Mouse (Mus musculus) heart, embryonic 12.5 days (tissue): Measurements from ENCODE around the gene Tmem35b. TPM values are rescaled to one million over a fixed set of nuclear protein-coding genes. Genes with fewer than 3 reads are reported as not detected.
"Not testable (repeated sequence)": the region's sequence is repeated elsewhere in the genome, so short reads cannot be mapped to it uniquely, and the experiment has no call there.

Experiments
- ATAC-seq: fragments of 200-750 bp; cut with Nextera tagmentation; 2 replicates; pipeline ENCODE4 v1.8.0; 2017; ENCODE audit warnings: moderate TSS enrichment, moderate library complexity; ENCODE audit not compliant: insufficient number of reproducible peaks, low FRiP score
- H3K27ac ChIP-seq: fragments of 300-500 bp; sonication (generic); 2 replicates; pipeline ENCODE4 v1.5.1; 2016; ENCODE audit warnings: mild to moderate bottlenecking, moderate library complexity; ENCODE audit not compliant: poor library complexity, severe bottlenecking
- H3K27me3 ChIP-seq: fragments of 300-500 bp; sonication (generic); replicated peaks from 2 replicates; pipeline ENCODE4 v1.6.1; 2016; ENCODE audit warnings: mild to moderate bottlenecking, moderate library complexity
- H3K36me3 ChIP-seq: fragments of 300-500 bp; sonication (generic); 2 replicates; pipeline ENCODE4 v1.6.1; 2016; ENCODE audit warnings: mild to moderate bottlenecking, moderate library complexity
- H3K4me1 ChIP-seq: fragments of 300-500 bp; sonication (generic); replicated peaks from 2 replicates; pipeline ENCODE4 v1.6.1; 2016; ENCODE audit warnings: mild to moderate bottlenecking
- H3K4me2 ChIP-seq: fragments of 300-500 bp; sonication (generic); 2 replicates; pipeline ENCODE4 v1.6.1; 2016; ENCODE audit warnings: mild to moderate bottlenecking, moderate library complexity
- H3K4me3 ChIP-seq: fragments of 300-500 bp; sonication (generic); 2 replicates; pipeline ENCODE4 v1.5.1; 2016; ENCODE audit warnings: mild to moderate bottlenecking
- H3K9ac ChIP-seq: fragments of 300-500 bp; sonication (generic); 2 replicates; pipeline ENCODE4 v1.6.1; 2016; ENCODE audit warnings: mild to moderate bottlenecking, moderate library complexity
- H3K9me3 ChIP-seq: fragments of 300-500 bp; sonication (generic); replicated peaks from 2 replicates; pipeline ENCODE4 v1.6.1; 2016; ENCODE audit warnings: mild to moderate bottlenecking, moderate library complexity
- WGBS: fragments of 180-500 bp; shearing (Covaris S2); methylation state at CpG from one replicate; pipeline ENCODE4 v1.1.7; 2016; 5-methylcytosine and 5-hydroxymethylcytosine counted together
- polyA plus RNA-seq: library from polyadenylated mRNA; unstranded; fragments of >200 nt; fragmentation: Nextera tagmentation; extraction: Ambion mirVana; gene quantifications from 2 replicates; pipeline ENCODE4 v1.2.1, GENCODE M21; 2016

Tmem35b gene
- polyA plus RNA-seq, result 13.7 and 14.9 TPM in 2 replicates

GRCm38 (mm10) chr4:127123391-127123790 is at the start of gene Tmem35b:
Tmem35b (plus strand) TSS chr4:127123691.
- Histone ChIP-seq H3K4me2 (no peak within 1 kb of the TSS), H3K9ac (no peak within 1 kb of the TSS), H3K27ac (no peak within 1 kb of the TSS), H3K27me3 (no peaks in the 10 kb centered on the region), H3K4me1 (0 out of 2 replicates have a peak, but pooled peaks cover 5% of the 10 kb centered on the region), H3K9me3 (no peaks in the 10 kb centered on the region), H3K36me3 (peaks cover 5% of the 10 kb centered on the region; the same call in 1 of the 2 replicates), H3K4me3 (no peak within 1 kb of the TSS)
- WGBS, result 94% methylated on average over 5 of the region's 5 CpGs
- ATAC-seq, result no peak

GRCm38 (mm10) chr4:127074915-127075314 is 48.6 kb upstream of the Tmem35b start:
- H3K4me2 ChIP-seq, result no peak overlapping the region
- no peak overlapping the region for H3K4me3 ChIP-seq
- no peaks in the 10 kb centered on the region for H3K27me3 ChIP-seq
- 0 out of 2 replicates have a peak, but pooled peaks cover 2% of the 10 kb centered on the region for H3K9me3 ChIP-seq
- no peak overlapping the region for H3K9ac ChIP-seq
- H3K4me1 ChIP-seq, result peaks cover 4% of the 10 kb centered on the region
- no peak overlapping the region for H3K27ac ChIP-seq
- no peak for ATAC-seq
- WGBS, result 74% methylated on average over 1 of the region's 1 CpGs
- no peaks in the 10 kb centered on the region for H3K36me3 ChIP-seq

GRCm38 (mm10) chr4:127076875-127077548 is 46.5 kb upstream of the Tmem35b start, which contains the start of gene Zmym6:
Zmym6 (plus strand) TSS chr4:127077383.
- Histone ChIP-seq H3K36me3 (no peaks in the 10 kb centered on the region), H3K9ac (peak within 1 kb of the TSS; percentile 64), H3K27ac (peak within 1 kb of the TSS; percentile 72), H3K4me1 (peaks cover 4% of the 10 kb centered on the region), H3K9me3 (0 out of 2 replicates have a peak, but pooled peaks cover 2% of the 10 kb centered on the region), H3K4me2 (peak within 1 kb of the TSS; percentile 77), H3K4me3 (peak within 1 kb of the TSS; percentile 54), H3K27me3 (no peaks in the 10 kb centered on the region)
- under 1% methylated on average over 46 of the region's 46 CpGs for WGBS
- peak; percentile 98 for ATAC-seq

GRCm38 (mm10) chr4:127080806-127081205 is 42.7 kb upstream of the Tmem35b start:
- Histone ChIP-seq H3K36me3 (no peaks in the 10 kb centered on the region), H3K4me1 (peaks cover 6% of the 10 kb centered on the region), H3K4me2 (no peak overlapping the region), H3K27ac (no peak overlapping the region), H3K4me3 (no peak overlapping the region), H3K9ac (no peak overlapping the region), H3K9me3 (no peaks in the 10 kb centered on the region), H3K27me3 (no peaks in the 10 kb centered on the region)
- WGBS, result 42% methylated on average over 1 of the region's 1 CpGs
- no peak for ATAC-seq

- Histone ChIP-seq H3K4me1 (0 out of 2 replicates have a peak, but pooled peaks cover 2% of the 10 kb centered on the region), H3K4me3 (no peak overlapping the region), H3K27me3 (no peaks in the 10 kb centered on the region), H3K9me3 (no peaks in the 10 kb centered on the region), H3K36me3 (peaks cover 5% of the 10 kb centered on the region; the same call in 1 of the 2 replicates), H3K4me2 (no peak overlapping the region), H3K9ac (no peak overlapping the region), H3K27ac (no peak overlapping the region)
- 73% methylated on average over 2 of the region's 2 CpGs for WGBS
- ATAC-seq, result no peak
Measured at GRCm38 (mm10) chr4:127083131-127083530, 40.4 kb upstream of the Tmem35b start.

GRCm38 (mm10) chr4:127085761-127086160 is 37.7 kb upstream of the Tmem35b start:
- 0 out of 2 replicates have a peak, but pooled peaks cover 2% of the 10 kb centered on the region for H3K4me1 ChIP-seq
- no peak overlapping the region for H3K9ac ChIP-seq
- ATAC-seq, result no peak
- no peak overlapping the region for H3K4me3 ChIP-seq
- no peaks in the 10 kb centered on the region for H3K9me3 ChIP-seq
- H3K36me3 ChIP-seq, result peaks cover 21% of the 10 kb centered on the region
- H3K27ac ChIP-seq, result no peak overlapping the region
- H3K4me2 ChIP-seq, result no peak overlapping the region
- 78% methylated on average over 1 of the region's 1 CpGs for WGBS
- no peaks in the 10 kb centered on the region for H3K27me3 ChIP-seq

GRCm38 (mm10) chr4:127091188-127091587 is 32.3 kb upstream of the Tmem35b start:
- Histone ChIP-seq H3K4me2 (no peak overlapping the region), H3K9me3 (no peaks in the 10 kb centered on the region), H3K27ac (no peak overlapping the region), H3K36me3 (peaks cover 32% of the 10 kb centered on the region), H3K4me1 (no peaks in the 10 kb centered on the region), H3K9ac (no peak overlapping the region), H3K27me3 (no peaks in the 10 kb centered on the region), H3K4me3 (no peak overlapping the region)
- no peak for ATAC-seq
- 90% methylated on average over 1 of the region's 1 CpGs for WGBS

- peaks cover 17% of the 10 kb centered on the region; the same call in 1 of the 2 replicates for H3K36me3 ChIP-seq
- WGBS, result 85% methylated on average over 4 of the region's 4 CpGs
- H3K4me1 ChIP-seq, result no peaks in the 10 kb centered on the region
- H3K9ac ChIP-seq, result no peak overlapping the region
- no peak overlapping the region for H3K4me2 ChIP-seq
- ATAC-seq, result no peak
- no peaks in the 10 kb centered on the region for H3K9me3 ChIP-seq
- H3K27ac ChIP-seq, result no peak overlapping the region
- no peak overlapping the region for H3K4me3 ChIP-seq
- no peaks in the 10 kb centered on the region for H3K27me3 ChIP-seq
Measured at GRCm38 (mm10) chr4:127095090-127095489, 28.4 kb upstream of the Tmem35b start.

- H3K27me3 ChIP-seq, H3K9me3 ChIP-seq, H3K4me2 ChIP-seq, ATAC-seq, H3K9ac ChIP-seq, H3K27ac ChIP-seq, H3K4me1 ChIP-seq, H3K4me3 ChIP-seq: not testable (repeated sequence)
- WGBS, result 87% methylated on average over 1 of the region's 2 CpGs
- peaks cover 12% of the 10 kb centered on the region for H3K36me3 ChIP-seq
Measured at GRCm38 (mm10) chr4:127099552-127099951, 23.9 kb upstream of the Tmem35b start.

- Histone ChIP-seq H3K9ac (no peak overlapping the region), H3K4me3 (no peak overlapping the region)
- 84% methylated on average over 4 of the region's 4 CpGs for WGBS
Measured at GRCm38 (mm10) chr4:127107566-127107965, 15.9 kb upstream of the Tmem35b start.

GRCm38 (mm10) chr4:127110570-127110969 is 12.9 kb upstream of the Tmem35b start:
- Histone ChIP-seq H3K4me1 (no peaks in the 10 kb centered on the region), H3K27me3 (no peaks in the 10 kb centered on the region)

More at GRCm38 (mm10) chr4:127107566-127107965, 15.9 kb upstream of the Tmem35b start:
- Histone ChIP-seq H3K9me3 (peaks cover 4% of the 10 kb centered on the region; the same call in 1 of the 2 replicates), H3K27me3 (no peaks in the 10 kb centered on the region), H3K36me3 (peaks cover 29% of the 10 kb centered on the region), H3K27ac (no peak overlapping the region), H3K4me2 (no peak overlapping the region), H3K4me1 (no peaks in the 10 kb centered on the region)
- ATAC-seq, result no peak

More at GRCm38 (mm10) chr4:127110570-127110969, 12.9 kb upstream of the Tmem35b start:
- 65% methylated on average over 4 of the region's 4 CpGs for WGBS
- no peak for ATAC-seq
- H3K4me2 ChIP-seq, result no peak overlapping the region
- peaks cover 38% of the 10 kb centered on the region for H3K36me3 ChIP-seq
- peaks cover 8% of the 10 kb centered on the region; the same call in 1 of the 2 replicates for H3K9me3 ChIP-seq
- H3K9ac ChIP-seq, result no peak overlapping the region
- H3K27ac ChIP-seq, result no peak overlapping the region
- no peak overlapping the region for H3K4me3 ChIP-seq
